In the genomic region with DNA sequence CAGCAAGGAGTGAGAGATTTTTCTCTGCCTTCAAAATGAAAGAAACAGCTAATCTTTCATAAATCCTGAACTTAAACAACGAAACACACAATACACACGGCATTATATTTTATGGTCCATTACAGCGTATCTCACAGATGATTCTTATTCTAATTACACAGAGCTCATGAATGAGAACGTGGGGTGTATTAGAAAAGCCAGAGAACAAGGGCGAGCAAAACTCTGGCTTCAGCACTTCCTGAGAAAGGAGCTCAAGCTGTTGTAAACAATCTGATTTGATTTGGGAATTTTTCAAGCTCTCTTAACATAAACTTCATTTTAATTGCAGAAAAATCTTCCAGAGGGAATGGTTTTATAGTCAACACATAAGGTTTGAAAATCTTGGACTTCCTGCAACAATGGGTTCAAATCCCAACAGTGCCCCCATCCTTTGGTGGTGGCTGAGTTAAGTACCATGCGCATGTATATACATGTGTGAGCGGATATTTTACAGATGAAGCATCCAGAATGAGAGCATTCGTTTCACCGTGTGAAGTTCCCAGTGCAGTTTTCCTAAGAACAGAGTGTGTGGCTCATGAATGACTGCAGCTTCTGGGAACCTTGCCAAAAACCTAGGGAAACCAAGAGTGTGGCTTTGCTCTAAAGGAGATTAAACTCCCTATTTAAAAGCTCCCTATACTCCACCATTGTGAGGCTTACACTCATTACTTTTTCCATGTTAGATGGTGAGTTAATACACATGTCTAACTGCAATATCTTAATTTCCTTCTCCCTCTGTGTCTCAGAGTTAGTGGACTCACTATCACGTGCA, we compare ENCODE assay signal across 8 mouse cellular contexts.
A peak's percentile ranks its signal among the peaks of the same experiment; 100 is the strongest.
DNase-seq lines count a peak whose midpoint lies in the region; ATAC-seq and TF ChIP-seq lines count a peak whose summit lies in the region.

No protein-coding gene starts in this region.

- no peak for TF ChIP-seq CTCF in stomach, postnatal 0 days (IDR thresholded peaks at IDR 0.05; ENCODE audit: low read depth)

- H3K4me2 ChIP-seq in stomach, embryonic 14.5 days (replicated peaks; ENCODE audit: low read depth, low read length) = no peak overlapping the region
- no peak overlapping the region for H3K4me2 ChIP-seq in stomach, postnatal 0 days (replicated peaks; ENCODE audit: low read depth)
- H3K4me2 ChIP-seq in hindbrain, embryonic 16.5 days (ENCODE audit: low read length) = peak overlapping the region; percentile 20
- no peak overlapping the region for H3K4me2 ChIP-seq in midbrain, embryonic 14.5 days (ENCODE audit: low read length)

- WGBS in stomach, embryonic 14.5 days = 42% methylated on average over 10 of the region's 10 CpGs
- WGBS in stomach, postnatal 0 days = 26% methylated on average over 10 of the region's 10 CpGs
- 19% methylated on average over 10 of the region's 10 CpGs for WGBS in hindbrain, embryonic 16.5 days
- 16% methylated on average over 10 of the region's 10 CpGs for WGBS in midbrain, embryonic 14.5 days

- H3K9me3 ChIP-seq in stomach, embryonic 14.5 days (ENCODE audit: control insufficient read depth, low read depth, low read length) = no peaks in the 10 kb centered on the region
- H3K9me3 ChIP-seq in stomach, postnatal 0 days (ENCODE audit: control insufficient read depth, low read length) = no peaks in the 10 kb centered on the region
- H3K9me3 ChIP-seq in hindbrain, embryonic 16.5 days (ENCODE audit: control insufficient read depth, low read length) = no peaks in the 10 kb centered on the region
- no peaks in the 10 kb centered on the region for H3K9me3 ChIP-seq in midbrain, embryonic 14.5 days (ENCODE audit: control insufficient read depth, low read length)

- DNase-seq in embryo, embryonic 11 days = peak; percentile 46
- DNase-seq in embryo, embryonic 9.5 days (ENCODE audit: extremely low spot score) = no peak
- DNase-seq in stomach, postnatal 0 days (ENCODE audit: low spot score) = no peak
- peak; percentile 91 for DNase-seq in midbrain, embryonic 14.5 days
- no peak for DNase-seq in natural killer cell, adult 2 months (ENCODE audit: low spot score in 2 of 2)
- no peak for DNase-seq in adrenal gland, adult 8-10 months

- peak; percentile 83; the same call in 1 of the 2 replicates for ATAC-seq in stomach, embryonic 14.5 days (ENCODE audit: insufficient number of reproducible peaks, insufficient read depth, low FRiP score, low read depth)
- ATAC-seq in stomach, postnatal 0 days (ENCODE audit: low FRiP score, low TSS enrichment) = no peak
- peak; percentile 94 for ATAC-seq in hindbrain, embryonic 16.5 days
- ATAC-seq in midbrain, embryonic 14.5 days (ENCODE audit: low FRiP score, low TSS enrichment) = peak; percentile 84

- H3K9ac ChIP-seq in stomach, embryonic 14.5 days (replicated peaks; ENCODE audit: low read depth, low read length) = no peak overlapping the region
- no peak overlapping the region for H3K9ac ChIP-seq in stomach, postnatal 0 days (ENCODE audit: low read length)
- no peak overlapping the region for H3K9ac ChIP-seq in hindbrain, embryonic 16.5 days (ENCODE audit: low read depth, low read length)
- H3K9ac ChIP-seq in midbrain, embryonic 14.5 days (replicated peaks; ENCODE audit: low read length) = no peak overlapping the region

- H3K36me3 ChIP-seq in stomach, embryonic 14.5 days (ENCODE audit: control insufficient read depth, insufficient read depth, low read length) = no peaks in the 10 kb centered on the region
- no peaks in the 10 kb centered on the region for H3K36me3 ChIP-seq in stomach, postnatal 0 days (ENCODE audit: control insufficient read depth, insufficient read depth, low read length)
- no peaks in the 10 kb centered on the region for H3K36me3 ChIP-seq in hindbrain, embryonic 16.5 days (ENCODE audit: control insufficient read depth, insufficient read depth, low read length)
- no peaks in the 10 kb centered on the region for H3K36me3 ChIP-seq in midbrain, embryonic 14.5 days (ENCODE audit: control insufficient read depth, insufficient read depth, low read length)

- no peak overlapping the region for H3K4me3 ChIP-seq in stomach, embryonic 14.5 days (ENCODE audit: low read depth, low read length)
- no peak overlapping the region for H3K4me3 ChIP-seq in stomach, postnatal 0 days (ENCODE audit: low read depth, low read length)
- H3K4me3 ChIP-seq in hindbrain, embryonic 16.5 days (ENCODE audit: low read length) = no peak overlapping the region
- no peak overlapping the region for H3K4me3 ChIP-seq in midbrain, embryonic 14.5 days (replicated peaks; ENCODE audit: low read depth, low read length)

- no peaks in the 10 kb centered on the region for H3K27me3 ChIP-seq in stomach, embryonic 14.5 days (ENCODE audit: control insufficient read depth, insufficient read depth, low read length)
- no peaks in the 10 kb centered on the region for H3K27me3 ChIP-seq in stomach, postnatal 0 days (ENCODE audit: control insufficient read depth, insufficient read depth, low read length)
- H3K27me3 ChIP-seq in hindbrain, embryonic 16.5 days (replicated peaks; ENCODE audit: control insufficient read depth, insufficient read depth, low read length) = no peaks in the 10 kb centered on the region
- H3K27me3 ChIP-seq in midbrain, embryonic 14.5 days (ENCODE audit: control insufficient read depth, insufficient read depth, low read length) = peaks cover 18% of the 10 kb centered on the region

- no peak overlapping the region for H3K27ac ChIP-seq in stomach, embryonic 14.5 days (ENCODE audit: low read length)
- H3K27ac ChIP-seq in stomach, postnatal 0 days (replicated peaks) = no peak overlapping the region
- no peak overlapping the region for H3K27ac ChIP-seq in hindbrain, embryonic 16.5 days (ENCODE audit: low read depth, low read length)
- no peak overlapping the region for H3K27ac ChIP-seq in midbrain, embryonic 14.5 days (replicated peaks; ENCODE audit: low read depth, low read length)

- TF ChIP-seq EP300 in stomach, postnatal 0 days (optimal IDR thresholded peaks at IDR 0.05) = no peak

- H3K4me1 ChIP-seq in stomach, embryonic 14.5 days (ENCODE audit: control insufficient read depth, insufficient read depth, low read length) = no peaks in the 10 kb centered on the region
- no peaks in the 10 kb centered on the region for H3K4me1 ChIP-seq in stomach, postnatal 0 days (replicated peaks; ENCODE audit: control insufficient read depth, insufficient read depth)
- H3K4me1 ChIP-seq in hindbrain, embryonic 16.5 days (ENCODE audit: control insufficient read depth, insufficient read depth, low read depth, low read length) = peaks cover 4% of the 10 kb centered on the region; the same call in 1 of the 2 replicates
- H3K4me1 ChIP-seq in midbrain, embryonic 14.5 days (ENCODE audit: control insufficient read depth, insufficient read depth, low read length) = no peaks in the 10 kb centered on the region

Comparison
In these comparisons a context has a peak if more than half of its experiments do, and no peak if none do; other contexts are left out.
1. DNase-seq: peak in embryo, embryonic 11 days (single experiment) and midbrain, embryonic 14.5 days (single experiment); none in embryo, embryonic 9.5 days (single experiment), stomach, postnatal 0 days (single experiment), natural killer cell, adult 2 months (0 of 2) and adrenal gland, adult 8-10 months (single experiment).